Mouse (Mus musculus): ENCODE measurements at regions not wholly inside any gene's neighbourhood (a gene's known extent, or its start where the extent isn't known, plus 50 kb on each side); places are given as distances from the start of the nearest gene placed in this dataset.

DNA sequence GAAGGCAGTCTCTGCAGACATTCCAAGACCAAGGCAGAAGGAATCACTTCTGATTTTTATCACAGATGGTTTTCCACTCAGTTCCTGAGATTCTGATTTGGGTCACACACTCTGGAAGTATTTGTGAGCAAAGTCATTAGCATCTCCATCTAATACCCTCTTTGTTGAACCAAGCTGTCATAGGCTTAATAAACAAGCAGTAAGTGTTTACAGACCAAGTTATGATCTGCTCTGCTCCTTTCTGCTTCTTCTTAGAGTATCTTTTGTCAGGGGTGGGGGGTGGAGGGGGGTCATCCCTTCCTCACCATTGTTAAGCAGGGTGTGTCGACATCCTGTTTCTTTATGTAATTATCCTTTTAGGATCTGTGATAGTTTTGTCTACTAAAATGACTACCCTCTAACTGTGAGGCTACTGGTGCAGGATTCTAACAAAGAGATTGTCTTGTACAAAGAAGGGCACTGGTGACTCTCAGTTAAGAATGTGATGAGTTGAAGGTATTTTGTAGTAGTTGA is 358.2 kb upstream of the Adgrl2 start:
- TF ChIP-seq EP300 (IDR thresholded peaks at IDR 0.05) (peak; percentile 91), CTCF (IDR thresholded peaks at IDR 0.05) (no peak)

All from lung, postnatal 0 days (tissue).